Mouse (Mus musculus): ENCODE data around the gene Psma4.

Gene Psma4

DNA sequence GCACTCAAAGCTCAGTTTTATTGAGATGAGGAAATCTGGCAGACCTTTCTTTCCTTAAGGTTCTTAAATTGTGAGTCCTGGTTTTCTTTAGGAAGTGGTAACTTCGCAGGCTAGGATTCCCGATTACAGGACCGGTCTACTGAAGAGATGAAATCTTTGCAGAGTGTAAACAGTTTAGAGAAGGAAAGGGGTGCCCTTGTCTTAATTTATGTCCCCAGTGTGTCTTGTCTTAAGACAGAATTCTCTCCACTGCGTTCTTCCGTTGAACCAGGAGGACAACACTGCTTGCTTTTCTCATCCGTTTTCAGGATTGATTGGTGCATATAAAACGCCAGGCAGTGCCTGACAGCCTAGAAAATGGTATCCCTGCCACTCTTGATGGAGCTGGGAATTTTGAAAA, 31.8 kb downstream of the Psma4 start:
- no peak for DNase-seq (ENCODE audit: low spot score in 2 of 2)

DNA sequence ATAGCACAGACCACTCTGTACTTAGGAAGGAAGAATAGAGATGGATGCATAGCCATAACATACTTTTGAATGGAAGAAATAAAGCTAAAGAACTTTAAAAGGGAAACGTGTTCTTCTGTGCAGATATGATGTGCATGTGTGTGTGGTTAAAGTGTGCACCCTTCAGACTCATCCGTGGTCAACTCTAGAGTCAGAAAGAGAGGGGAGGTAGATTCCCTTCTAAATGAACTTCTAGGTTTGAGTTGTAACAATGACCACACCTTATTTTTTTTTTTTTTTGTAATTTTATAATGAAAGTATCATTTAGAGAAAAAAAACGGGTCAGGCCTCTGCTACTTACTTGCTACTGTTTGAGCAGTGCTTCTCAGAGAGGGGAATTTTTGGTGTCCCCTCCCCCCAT, 39.8 kb downstream of the Psma4 start:
- DNase-seq (ENCODE audit: low spot score in 2 of 2): no peak

DNA sequence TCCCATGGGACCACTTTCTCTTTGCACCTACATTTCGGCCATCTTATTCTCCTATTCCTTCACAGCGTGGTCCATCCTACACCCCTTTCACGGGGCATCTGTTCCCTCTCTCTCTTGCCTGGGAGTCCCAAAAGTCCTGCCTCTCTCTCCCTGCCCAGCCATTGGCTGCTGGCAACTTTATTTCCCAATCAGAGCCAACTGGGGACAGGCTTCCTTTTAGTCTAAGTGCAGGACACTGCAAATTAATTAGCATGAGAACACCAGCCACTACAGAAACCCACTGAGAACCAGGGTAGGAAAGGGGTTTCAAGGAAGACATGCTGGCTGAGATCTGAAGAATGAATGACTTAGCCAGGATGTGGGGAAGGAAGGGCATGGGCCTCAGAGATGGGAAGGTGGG, 43.8 kb downstream of the Psma4 start:
- no peak for DNase-seq (ENCODE audit: low spot score in 2 of 2)

DNA sequence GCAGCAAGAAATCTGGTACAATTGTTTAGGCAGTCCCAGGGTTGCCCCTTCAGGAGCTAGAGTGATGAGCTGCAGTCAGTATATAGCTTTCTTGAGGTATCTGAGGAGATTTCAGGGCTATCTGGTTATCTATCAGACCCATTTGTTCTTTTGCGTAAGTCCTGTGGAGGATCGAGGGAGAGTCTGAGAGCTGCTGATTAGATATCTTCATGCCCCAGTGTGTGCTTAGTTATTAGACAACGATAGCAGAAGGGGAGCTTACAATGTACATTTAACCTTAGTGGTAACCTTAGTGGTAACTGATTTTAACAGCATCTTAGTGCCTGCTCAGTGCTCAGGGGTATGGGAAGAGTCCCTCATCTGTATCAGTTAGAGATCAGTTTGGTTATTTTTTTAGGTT, 45.1 kb downstream of the Psma4 start:
- DNase-seq (ENCODE audit: low spot score in 2 of 2): no peak

DNA sequence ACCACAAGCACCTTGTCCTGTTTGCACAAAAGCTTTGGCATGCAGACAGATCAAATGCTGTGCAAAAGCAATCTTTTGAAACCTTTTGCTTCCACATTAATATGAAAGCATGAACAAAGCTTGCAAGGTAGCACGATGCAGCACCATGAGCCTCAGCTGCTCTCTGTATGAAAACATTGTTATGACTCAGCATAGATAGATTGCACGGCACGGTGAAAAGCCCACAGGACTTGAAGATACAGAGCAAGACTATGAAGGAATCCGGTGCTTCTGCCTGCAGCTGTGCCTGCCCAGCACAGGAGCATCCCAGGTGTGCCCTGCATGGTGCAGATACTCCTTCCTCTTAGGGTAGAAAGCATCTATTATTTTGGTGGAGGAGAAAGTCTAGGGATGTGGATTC, 53.0 kb downstream of the Psma4 start:
- no peak for DNase-seq (ENCODE audit: low spot score in 2 of 2)
